Mouse (Mus musculus): ENCODE measurements around the gene Gfap.

Gene Gfap

DNA sequence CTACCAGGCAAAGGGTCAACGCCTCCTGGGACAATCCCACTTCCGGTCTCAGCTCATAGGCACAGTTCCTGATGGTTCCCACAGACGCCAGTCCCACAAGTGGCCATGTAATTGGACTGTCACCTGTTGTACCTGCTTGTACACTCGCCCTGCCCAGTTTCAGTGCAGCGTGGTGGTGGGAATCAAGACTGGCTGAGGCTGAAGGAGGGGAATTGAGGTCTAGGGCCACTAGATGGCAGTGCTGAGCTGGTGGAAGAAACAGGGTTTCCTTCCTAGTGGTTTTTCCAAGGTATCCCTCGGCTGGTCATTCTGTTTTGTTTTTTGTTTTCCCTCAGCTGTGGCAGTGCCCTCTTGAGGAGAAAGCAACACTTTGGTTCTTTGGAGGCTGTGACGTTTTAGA is at the start of gene Gfap:
Gene Gfap, minus strand, starts transcription at position 150 of the 400 bp plus-strand sequence.
- DNase-seq (ENCODE audit: low spot score), result peak; percentile 56

DNA sequence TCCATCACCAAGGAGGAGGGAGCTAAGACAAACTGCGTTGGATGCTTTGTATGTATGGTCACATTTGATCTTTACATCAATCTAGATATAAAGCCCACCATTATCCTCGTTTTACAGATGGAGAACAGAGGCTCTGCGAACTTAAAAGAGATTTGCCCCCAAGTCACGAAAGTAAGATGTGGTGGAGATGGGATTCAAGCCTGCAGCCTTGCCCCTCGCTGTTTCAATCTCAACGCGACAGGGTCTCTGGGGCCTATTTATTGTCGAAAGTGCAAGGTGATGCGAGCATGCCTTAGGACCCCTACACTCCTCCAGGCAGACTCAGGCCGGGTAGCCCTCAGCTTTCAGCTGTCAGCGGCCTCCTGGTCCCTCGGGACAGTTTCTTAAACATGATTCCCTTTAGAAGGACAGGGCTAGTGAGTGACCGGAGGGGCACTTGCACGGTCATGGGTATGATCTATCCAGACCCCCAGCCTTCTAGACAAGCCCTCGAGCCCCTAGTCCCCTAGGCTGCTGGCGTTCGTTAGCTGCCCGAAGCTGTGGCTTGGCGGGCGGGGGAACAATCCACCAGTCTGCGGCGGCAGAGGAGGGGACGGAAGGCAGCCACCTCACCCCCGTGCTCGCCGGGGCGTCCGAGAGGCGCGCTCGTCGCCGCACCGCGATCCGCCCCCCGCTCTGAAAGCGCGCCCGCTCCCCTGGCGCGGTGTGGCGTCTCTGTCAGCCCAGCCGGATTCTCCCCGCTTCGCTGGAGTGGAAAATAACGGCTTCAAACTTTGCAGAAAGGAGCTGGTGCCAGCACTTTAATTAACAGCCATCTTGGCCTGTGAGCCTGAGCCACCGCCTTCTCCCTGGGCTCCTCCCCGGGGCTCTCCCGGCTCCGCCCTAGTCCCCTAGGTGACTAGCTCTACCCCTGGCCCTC is 47.6 kb upstream of the Gfap start:
- no peak for DNase-seq (ENCODE audit: low spot score)

DNA sequence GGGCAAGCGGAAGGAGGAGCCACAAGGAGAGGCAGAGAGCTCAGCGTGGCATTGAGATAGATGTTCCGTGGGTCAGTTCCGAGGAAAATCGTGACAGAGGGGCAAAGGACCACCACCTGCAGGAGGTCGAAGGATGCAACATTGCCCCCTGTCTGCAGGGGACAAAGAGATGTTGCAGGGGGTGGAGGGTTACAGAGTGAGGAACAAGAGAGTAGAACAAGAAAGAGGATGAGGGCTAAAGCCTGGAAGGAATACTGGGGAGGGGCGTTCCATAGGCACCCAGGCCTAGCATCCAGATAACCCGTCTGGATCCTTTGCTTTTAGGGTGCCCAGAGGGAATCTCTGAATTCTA is 46.3 kb upstream of the Gfap start:
- DNase-seq (ENCODE audit: low spot score), result no peak

DNA sequence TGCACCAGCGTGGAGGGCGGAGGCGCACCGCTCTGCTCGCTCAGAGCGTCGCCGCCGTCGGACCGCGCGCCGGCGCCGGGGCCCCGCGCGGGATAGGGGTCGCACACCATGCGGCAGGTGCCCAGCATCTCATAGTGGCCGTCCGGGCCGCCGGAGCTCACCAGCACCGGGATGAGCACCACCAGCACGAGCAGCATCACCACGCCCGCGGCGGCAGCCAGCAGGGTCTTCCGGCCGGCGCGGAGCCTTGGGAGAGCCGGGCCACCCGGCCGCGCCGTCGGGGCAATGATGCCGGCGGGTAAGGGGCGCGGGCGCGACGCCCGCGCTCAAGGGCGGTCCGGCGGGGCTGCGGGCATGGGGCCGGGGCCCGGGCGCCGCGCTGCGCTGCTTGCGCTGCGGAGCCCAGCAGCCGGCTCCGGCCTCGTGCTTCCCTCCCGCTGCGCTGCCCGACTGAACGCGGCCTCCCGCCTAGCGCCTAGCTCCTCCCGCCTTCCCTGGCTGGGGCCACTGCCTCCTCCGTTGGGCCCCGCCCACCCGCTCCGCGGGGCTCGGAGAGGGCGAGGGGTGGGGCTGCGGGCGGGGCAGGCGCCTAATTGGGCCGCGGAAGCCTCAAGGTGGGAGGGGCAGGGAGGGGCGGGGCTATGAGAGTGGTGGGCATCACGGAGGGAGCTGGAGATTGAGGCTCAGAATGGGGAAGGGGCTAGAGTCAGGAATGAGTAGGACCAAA is 45.7 kb upstream of the Gfap start, which contains the start of gene C1ql1:
Gene C1ql1, minus strand, starts transcription at position 424 of the 727 bp plus-strand sequence.
- peak; percentile 91 for DNase-seq (ENCODE audit: low spot score)

DNA sequence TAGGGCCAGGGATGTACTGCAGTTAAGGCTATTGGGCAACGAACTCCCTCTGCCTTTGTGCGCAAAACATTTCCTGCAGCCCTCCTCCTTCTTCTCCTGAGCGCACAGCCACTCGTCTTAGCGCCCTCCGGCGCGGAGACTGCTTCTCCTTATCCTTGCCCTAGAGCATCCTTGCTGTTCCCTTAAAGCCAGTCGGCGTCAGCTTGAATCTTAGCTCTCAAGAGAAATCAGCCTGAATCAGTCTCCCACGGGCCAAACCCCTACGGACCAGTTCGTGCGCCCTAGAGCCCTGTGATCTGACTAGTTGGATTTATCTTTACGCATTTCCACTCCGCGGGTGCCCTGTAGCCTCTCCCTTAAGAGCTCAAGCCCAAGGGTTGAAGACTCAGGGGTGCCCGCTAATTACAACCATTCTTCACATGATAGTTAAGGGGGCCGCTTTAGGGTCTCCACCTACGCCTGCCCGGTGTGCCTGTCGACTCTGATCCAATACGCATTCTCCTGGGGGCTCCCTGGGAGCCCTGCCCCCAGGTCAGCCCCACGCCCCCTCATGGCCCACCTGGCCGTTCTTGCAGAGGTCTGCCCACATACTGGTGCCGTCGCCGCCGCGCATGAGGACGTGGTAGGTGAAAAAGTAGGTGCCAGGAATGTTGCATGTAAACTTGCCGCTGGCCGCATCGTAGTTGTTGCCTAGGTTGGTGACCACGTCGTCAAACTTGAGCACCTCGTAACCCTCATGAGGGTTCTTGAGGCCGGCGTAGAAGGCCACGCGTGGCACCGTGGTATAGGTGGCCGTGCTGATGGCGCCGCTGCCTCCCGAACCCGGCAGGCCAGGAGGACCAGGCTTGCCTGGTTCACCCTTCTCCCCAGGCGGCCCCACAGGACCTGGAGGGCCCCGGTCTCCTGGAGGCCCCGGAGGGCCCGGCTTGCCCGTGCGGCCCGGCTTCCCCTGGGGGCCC is 44.9 kb upstream of the Gfap start:
- no peak for DNase-seq (ENCODE audit: low spot score)

DNA sequence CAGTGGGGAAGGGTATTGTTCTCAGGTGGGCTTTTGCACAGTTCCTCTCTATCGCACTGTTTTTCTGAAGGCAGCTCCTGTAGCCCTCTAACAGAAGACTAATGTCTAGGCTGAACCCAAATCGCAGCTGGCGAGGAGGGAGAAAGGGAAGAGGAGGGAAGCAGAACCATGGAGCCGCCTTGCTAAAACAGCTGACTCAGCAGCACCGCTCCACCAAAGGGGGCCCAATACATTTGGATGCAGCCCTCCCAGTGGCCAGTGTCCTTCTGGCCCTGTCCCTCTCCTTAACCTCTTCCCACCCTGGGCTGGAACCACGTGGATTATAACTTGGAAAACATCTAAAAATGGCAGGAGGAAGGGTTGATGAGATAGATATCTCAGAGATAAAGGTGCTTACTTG is 40.5 kb upstream of the Gfap start:
- DNase-seq (ENCODE audit: low spot score), result no peak

DNA sequence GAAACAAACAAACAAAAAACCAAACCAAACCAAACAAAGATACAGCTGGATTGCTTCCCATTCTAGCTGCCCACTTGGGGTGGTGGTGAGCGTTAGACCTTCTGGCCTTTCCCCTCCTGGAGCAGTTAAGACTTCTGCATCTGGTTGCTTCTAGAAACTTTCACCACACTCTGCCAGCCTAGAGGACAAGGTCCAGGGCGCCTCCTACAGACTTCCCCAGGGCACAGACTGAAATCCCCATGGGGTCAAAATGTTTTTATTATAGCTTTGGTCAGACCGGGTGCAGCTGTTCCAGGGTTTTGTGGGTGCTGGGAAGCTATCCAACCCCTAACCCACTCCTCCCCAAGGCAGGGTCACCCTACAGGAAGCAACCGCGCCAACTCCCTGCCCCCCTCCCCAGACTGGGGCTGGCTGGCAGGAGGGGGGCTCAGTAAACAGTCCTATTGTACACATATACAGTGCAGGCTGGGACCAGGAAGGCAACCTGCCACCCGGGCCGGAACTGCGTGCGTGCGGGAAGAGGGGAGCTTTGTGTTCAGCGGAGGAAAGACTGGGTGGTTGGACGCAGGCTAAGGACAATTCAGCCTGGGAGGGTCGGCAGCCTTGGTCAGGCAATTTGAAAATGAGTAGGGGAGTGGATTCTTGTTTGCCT is 38.4 kb upstream of the Gfap start:
- DNase-seq (ENCODE audit: low spot score), result no peak

DNA sequence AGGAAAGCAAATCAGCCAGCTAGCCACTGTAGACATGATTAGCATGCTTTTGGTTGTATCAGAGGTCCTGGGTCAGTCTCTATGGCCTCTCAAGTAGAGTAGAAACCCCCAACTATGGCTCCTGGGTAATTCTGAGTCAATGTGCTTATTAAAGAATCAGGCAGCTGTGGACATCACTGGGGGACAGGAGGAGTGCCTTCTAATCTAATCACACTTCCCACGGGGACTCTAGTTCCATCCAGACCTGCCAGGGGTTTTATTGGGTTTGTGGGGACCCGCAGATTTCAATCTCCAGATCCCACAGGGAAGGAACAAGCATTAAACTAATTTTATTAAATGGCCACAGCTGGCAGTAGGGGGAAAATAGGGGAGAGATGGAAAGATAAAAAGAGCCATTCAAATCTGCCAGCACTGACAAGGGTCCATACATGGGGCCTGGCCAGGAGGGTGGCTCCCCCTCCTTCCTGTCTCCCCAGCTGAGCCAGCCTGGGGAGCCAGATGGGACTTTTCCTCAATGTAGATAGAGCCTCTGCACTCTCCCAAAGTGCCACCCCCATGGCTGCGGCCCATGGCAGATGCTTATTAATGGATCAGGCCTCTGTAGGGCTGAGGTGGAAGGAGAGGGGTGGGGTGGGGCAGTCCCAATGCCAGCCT is 36.9 kb upstream of the Gfap start:
- no peak for DNase-seq (ENCODE audit: low spot score)

DNA sequence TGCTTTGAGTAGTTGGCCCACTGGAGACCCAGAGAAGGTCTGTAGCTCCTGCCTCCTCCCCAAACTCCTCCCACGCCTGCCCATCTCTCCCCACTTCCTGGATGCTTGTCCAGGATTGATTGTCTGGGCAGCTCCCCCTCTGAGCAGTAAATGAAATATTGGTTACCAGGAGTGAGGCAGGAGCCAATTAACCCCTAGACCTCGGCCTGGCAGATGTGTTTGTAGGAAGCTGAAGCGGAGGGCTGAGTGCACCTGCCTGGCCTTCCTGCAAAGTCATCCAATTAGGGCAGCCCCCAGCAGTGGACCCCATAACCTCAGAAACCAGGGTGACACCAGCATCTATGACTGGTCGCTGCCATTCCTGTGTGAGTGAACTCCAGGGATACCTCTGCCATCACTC is 35.6 kb upstream of the Gfap start:
- DNase-seq (ENCODE audit: low spot score), result no peak

DNA sequence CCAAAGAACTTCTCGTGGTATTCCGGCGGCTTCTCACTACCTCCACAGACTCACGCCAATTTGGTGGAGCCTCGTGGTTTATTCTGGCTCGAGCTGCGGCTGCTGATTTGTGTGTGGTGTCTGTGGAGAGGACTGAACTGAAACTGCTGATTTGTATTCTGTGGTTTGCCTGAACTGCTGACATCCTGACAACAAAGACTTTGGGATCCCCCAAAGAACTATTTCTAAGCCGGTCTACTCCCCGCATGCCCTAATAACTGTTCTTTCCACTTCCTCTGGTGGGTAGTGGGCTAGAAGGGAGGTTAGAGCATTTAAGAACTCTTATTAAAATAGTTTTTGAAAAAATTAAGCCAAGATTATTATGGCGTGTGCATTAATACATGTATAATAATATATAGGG is 30.0 kb upstream of the Gfap start:
- no peak for DNase-seq (ENCODE audit: low spot score)

DNA sequence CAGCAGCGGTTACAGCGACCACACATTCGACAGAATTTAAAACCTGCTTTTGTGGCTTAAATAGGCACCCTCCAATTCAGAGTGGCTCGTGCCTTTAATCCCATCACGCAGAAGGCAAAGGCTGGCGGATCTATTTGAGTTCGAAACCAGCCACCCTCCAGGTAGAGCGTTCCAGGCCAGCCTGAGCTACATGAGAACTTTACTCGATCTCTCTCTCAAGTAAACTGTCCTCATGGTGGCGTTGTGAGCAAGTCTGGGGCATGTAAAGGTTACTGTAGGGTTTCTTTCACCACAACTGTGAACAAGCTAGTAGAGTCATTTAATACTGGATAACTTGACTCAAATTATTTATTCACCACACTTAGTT is 24.6 kb upstream of the Gfap start:
- DNase-seq (ENCODE audit: low spot score), result no peak

DNA sequence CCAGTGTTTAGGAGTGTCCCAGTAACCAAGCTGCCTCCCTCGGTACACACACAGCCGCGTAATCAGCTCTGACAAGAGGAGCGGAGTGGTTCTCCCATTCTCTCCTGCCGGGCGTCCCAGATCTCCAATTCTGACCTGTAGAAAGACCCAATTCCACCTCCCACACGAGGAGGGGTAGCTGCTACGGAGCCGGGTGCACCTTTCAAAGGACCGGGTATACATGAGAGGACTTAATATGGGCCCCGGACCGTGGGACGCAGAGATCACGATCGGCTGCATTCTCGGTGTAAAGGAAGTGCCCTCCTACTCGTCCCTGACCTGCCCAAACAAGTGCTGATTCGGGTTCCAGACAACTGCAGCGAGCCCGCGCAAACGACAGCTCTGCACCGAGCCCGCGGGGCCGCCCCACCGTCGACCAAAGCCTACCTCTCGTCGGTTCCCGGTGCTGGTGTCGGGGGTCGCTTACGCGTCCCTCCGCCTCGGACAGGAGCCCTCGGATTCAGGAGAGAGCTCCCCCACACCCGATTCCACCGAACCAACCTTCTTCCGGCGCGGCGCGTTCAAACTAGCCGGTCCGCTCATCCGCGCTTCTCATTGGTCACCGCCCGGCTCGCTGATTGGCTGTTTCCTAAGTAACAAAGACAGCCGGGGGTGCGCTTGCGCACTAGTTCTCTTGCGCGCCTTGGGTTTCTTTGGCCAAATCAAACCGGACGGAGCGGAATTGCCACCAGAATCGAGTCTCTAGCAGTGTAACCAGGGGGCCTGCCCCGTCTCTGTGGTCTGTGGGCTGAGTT is 24.0 kb upstream of the Gfap start, which contains the start of gene Kif18b:
Gene Kif18b, minus strand, starts transcription at position 568 of the 794 bp plus-strand sequence.
- peak; percentile 95 for DNase-seq (ENCODE audit: low spot score)

DNA sequence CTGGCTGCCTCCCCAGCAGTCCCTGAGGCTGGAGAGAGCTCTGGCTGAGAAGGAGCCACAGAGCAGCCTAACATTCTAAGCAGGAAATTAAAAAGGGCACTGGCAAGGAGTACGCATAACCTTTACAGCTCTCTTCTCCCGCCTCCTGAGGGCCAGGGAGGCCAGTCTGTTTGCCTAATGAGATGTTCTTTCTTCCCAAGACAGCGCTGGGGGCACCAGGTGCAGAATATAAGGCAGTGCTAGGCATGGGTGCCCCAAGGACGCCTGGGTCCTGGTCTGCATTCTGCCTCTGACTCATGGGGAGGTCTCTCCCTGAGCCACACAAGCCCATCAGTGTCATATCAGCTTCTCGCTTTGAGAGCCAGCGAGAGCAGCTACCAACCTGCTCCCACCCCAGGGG is 20.8 kb upstream of the Gfap start:
- no peak for DNase-seq (ENCODE audit: low spot score)

DNA sequence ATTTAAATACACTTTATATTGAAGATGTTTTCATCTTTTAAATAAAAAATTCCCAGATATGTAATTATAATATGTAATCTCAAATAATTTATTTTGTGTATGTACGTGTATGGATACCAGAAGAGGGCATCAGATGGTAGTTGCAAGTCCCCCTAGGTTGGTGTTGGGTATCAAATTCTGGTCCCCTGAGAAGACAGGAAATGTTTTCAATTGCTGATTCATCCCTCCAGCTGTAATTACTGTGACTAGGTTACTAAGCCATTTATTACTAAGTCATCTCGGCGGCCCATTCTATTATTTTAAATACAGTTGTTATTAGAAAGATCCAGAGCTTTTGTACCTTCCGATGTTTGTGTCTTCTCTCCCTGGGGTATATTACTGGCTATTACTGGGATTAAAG is 17.4 kb upstream of the Gfap start:
- DNase-seq (ENCODE audit: low spot score), result no peak

DNA sequence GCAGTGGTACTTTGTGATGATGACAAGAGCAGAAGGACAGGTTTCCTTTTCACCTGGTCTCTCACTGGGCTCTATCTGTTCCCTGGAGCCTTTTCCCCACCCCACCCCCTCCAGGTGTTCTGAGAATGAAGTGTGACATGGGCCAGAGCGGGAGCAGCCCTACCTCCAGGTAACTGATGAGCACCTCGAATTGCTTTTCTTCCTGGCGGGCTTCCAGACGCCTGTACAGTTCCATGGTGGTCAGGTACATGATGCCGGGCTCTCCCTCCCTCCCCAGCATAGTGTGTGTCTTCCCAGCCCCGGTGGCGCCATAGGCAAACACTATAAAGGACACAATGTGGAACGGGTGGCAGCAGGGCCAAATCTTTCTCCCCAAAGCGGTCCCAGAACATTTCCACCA is 14.7 kb upstream of the Gfap start:
- no peak for DNase-seq (ENCODE audit: low spot score)

DNA sequence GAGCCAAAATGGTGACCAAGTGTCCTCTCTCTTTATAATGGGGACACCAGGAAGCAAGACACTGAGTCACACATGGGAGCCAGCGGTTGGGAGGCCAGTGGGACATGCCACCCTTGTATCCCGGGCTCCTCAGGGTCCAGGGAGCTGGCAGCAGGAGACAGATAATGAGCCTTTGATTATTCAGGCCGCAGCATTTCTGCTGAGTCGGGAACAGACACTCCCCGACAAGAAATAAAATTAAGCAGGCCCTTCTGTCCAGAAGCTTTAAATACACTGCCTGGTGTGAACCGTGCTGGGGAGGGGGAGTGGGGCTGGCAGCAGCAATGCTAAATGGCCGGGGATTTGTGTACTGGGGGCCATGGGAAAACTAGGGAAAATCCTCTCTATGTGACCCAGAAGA is 10.7 kb upstream of the Gfap start:
- DNase-seq (ENCODE audit: low spot score), result no peak

DNA sequence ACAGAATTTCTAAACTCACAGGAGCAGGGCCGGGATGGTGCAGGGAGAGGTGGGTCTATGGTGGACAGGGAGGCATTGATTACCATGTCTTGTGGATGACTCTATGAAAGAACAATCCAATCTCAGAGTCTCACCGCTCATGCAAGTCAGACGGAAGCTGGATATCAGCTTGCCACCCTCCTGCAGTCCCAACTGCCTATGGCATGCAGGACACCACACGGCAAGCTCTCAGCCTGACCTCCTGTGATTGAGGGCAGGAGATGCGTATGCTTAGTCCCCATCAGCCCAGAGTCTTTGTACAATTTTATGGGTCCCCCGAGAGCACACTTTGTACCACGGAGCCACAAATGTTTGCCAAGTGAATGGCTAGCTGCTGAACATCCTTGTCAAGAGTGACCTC is 2.9 kb upstream of the Gfap start:
- no peak for DNase-seq (ENCODE audit: low spot score)

DNA sequence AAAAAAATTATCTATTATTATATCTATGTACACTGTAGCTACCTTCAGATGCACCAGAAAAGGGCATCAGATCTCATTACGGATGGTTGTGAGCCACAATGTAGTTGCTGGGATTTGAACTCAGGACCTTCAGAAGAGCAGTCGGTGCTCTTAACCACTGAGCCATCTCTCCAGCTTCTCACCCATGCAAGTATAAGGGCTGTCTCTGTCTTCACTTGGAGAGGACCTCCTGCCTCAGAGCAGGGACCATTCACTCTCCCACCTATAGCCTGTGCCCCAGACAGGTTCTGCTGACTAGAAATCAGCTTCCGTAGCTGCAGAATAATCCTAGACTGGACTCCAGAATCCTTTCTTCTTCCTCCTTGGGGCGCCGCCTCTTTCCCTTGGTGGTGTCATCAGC is 1.4 kb upstream of the Gfap start:
- DNase-seq (ENCODE audit: low spot score), result no peak

DNA sequence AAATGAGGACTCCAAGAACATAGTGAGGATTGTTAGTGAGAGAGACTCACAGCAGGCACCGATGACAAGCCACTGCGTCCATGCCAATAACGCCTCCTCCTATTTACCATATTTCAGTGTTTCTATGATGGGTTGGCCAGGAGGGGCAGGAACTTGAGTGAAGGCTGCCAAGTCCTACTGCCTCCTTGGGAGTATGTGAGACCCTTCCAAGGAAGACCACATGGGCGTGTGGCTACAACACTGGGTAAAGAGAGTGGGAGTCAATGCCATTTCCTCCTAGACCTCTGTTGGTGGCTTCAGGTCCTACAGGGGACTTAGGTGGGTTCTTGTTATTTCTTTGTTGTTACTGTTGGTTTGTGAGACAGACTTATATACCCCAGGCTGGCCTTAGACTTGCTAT is 487 bp upstream of the Gfap start:
- no peak for DNase-seq (ENCODE audit: low spot score)

DNA sequence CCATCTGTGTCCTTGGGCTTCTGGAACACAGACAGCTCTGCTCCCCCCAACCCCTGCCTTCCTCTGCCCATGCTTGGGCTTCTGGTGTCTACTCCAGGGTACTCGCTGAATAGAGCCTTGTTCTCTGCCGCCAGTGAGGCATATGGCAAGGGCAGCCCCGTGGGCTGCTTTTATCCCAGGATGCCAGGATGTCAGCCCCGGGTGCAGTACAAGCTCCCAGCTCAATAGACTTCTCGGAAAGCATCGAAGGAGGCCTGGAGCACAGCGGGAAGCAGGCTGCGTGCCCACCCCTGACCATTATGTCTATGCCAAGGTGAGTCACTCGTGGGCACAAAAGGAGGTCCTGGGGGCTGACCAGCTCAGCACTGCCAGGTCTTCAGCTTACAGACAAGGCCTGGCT is 2.3 kb downstream of the Gfap start:
- no peak for DNase-seq (ENCODE audit: low spot score)
